Mouse (Mus musculus): ENCODE measurements around the gene Mbnl3. TPM values are rescaled to one million over a fixed set of nuclear protein-coding genes. Genes with fewer than 3 reads are reported as not detected.

The Mbnl3 gene
- total RNA-seq (2023): 22.5 TPM

DNA sequence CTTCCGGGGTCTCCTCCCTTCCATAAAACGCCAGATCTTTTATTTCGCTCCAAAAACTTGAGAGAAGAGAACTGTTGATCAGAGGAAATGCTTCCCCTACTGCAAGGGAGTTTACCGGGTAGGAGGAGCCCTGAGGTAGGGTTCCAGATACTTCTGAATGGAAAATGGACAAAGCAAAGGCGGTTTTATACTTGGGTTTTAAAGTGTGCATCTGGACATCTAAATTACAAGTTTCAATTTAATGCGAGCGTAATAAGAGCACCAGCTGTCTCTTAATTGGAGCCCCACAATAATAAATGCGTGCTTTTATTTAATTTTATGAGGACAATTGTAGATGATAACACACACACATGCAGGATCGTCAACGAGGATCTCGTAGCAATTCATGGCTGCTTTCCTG lies at the start of gene Mbnl3:
TSS of gene Mbnl3 (minus strand) at position 101 of the 400 bp plus-strand sequence.

Other genes with a start within 250 kb of the Mbnl3 start
- 30.4 TPM for gene Rap2c, start 188.5 kb downstream of the Mbnl3 start, total RNA-seq (2023)